Mouse (Mus musculus) megakaryocyte, embryonic 14.5 days (primary cell): ENCODE data around the gene Vps29.

ENCODE experiments used
- FLI1 ChIP-seq: IDR thresholded peaks from 2 replicates; pipeline ENCODE4 v1.6.1; 2012; ENCODE audit warnings: low read length, inconsistent platforms, mixed read lengths
- GATA1 ChIP-seq: IDR thresholded peaks from 3 replicates; pipeline ENCODE4 v1.6.1; 2012; ENCODE audit warnings: mixed read lengths, low read length, inconsistent platforms, borderline replicate concordance

DNA sequence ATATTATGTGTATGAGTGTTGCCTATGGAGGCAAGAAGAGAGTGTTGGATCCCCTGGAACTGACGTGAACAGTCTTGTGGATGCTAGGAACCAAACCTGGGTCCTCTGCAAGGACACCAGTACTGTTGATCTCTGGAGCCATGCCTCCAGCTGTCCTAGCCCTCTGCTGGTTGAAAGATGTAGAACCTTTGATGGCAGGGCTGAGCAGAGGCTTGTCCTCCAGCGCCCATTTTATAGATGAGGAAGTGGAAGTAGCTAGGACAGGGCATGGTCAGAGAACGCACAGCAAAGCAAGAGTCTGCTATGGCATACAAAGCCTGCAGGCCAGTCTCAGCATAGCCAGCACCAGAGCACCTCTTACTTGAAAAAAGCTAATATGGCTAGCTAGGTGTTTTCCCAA is 36.1 kb upstream of the Vps29 start:
- TF ChIP-seq GATA1 = no peak
- TF ChIP-seq FLI1 = no peak
